Mouse (Mus musculus) gastrocnemius, postnatal 25 days (tissue): ENCODE measurements around the gene Thsd4. TPM values are rescaled to one million over a fixed set of nuclear protein-coding genes. Genes with fewer than 3 reads are reported as not detected.

Experiments used
- DNase-seq: peaks from one replicate; pipeline ENCODE4 v3.0.0; 2022
- total RNA-seq, 2 experiments: library from RNA; stranded (reverse); gene quantifications; 1 replicate in 1 of 2; 2 replicates in 1 of 2; pipeline ENCODE4 v1.2.3; 2021

The Thsd4 gene
- total RNA-seq, 2 experiments from 2014 or later, result 0.92 to 2.3 TPM

DNA sequence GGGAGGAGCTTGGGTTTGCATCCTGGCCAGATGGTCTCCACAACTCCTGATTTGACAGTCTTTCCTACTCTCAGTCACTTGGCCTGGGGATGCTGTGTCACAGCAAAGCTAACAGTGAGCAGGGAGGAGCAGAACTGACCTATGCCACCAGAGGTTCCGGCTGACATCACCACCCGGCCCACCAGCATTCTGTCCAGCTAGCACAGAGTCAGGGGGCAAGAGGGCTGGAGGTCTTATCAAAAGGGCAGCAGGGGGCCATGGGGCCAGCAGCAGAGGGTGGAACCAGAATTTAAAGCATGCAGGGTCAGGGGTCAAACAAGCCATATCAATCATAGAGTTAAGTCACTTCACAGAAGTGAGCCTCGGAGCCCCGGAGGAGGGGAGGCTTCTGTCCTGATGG, 4.7 kb downstream of the Thsd4 start:
- no peak for DNase-seq

DNA sequence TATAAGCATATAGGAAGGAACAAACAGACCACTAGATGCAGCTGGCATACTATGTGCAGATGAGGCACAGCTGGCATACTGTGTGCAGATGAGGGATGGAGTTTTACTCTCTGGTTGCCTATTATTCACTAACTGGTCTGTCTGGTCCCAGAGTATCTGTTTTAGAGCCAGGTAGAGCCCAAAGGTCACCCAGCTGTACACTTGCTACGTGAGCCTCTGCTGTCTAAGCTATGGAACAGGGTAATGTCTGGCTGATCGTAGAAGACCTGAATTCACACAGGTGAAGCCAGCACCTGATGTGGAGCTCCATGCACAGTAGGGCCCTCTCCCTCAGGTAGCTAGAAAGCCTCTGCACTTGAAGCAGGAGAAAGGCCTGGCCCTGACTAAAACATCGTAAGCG, 5.5 kb downstream of the Thsd4 start:
- no peak for DNase-seq

DNA sequence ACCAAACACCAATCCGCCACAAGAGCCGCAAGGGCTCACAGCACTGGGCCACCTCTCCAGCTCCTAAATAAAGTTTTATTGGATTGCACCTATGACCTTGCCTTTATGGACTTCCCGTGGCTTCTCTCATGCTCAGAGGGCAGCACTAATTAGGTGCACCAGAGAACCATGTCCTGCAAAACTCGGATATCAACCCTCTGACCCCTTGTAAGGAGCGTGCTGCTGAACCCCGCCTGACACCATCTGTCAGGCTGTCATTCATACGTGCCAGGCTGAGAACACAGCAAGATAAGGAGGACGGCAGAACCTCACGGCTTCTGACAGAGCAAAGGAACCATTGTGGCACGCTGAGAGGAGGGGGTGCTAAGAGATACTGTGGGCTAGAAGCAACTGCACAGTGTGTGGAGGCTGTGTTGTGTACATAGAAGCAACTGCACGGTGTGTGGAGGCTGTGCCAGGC, 8.5 kb downstream of the Thsd4 start:
- no peak for DNase-seq

DNA sequence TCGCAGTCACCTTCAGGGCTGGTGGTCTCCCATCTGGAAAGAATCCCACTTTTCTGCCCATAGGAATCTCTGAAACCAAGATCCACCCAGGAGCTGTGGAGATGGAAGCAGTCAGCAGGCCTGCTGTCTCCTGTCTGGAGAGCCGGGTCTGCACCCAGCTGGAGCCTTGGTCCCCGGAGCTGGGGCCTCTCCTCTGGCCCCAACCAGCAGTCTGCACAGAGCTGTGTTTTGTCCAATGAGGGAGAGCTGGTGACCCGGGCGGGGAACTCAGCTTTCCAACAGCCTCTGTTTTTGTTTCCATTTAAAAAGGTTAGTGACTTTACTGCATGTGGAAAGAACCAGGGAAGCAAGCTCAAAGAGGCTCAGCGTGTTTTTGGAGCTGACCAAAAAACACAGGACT, 11.0 kb downstream of the Thsd4 start:
- no peak for DNase-seq

DNA sequence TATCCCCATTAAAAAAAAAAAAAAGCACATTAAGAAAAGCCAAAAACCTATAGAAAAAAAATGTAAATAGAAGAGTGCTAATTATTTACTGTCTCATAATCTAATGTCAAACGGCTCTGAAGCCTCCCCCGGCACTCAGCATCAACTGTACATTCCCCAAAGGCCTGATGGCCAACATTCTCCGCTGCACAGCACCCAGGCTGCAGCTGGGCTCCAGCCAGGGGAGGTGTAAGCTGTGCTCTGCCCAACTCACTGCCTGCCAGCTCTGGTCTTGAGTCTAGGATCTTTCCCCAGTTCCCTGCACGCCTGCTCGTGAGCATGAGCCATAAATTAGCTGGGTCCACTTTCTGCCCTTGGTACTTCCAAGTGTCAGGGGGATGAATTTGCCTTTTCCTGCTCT, 15.7 kb downstream of the Thsd4 start:
- DNase-seq, result no peak

DNA sequence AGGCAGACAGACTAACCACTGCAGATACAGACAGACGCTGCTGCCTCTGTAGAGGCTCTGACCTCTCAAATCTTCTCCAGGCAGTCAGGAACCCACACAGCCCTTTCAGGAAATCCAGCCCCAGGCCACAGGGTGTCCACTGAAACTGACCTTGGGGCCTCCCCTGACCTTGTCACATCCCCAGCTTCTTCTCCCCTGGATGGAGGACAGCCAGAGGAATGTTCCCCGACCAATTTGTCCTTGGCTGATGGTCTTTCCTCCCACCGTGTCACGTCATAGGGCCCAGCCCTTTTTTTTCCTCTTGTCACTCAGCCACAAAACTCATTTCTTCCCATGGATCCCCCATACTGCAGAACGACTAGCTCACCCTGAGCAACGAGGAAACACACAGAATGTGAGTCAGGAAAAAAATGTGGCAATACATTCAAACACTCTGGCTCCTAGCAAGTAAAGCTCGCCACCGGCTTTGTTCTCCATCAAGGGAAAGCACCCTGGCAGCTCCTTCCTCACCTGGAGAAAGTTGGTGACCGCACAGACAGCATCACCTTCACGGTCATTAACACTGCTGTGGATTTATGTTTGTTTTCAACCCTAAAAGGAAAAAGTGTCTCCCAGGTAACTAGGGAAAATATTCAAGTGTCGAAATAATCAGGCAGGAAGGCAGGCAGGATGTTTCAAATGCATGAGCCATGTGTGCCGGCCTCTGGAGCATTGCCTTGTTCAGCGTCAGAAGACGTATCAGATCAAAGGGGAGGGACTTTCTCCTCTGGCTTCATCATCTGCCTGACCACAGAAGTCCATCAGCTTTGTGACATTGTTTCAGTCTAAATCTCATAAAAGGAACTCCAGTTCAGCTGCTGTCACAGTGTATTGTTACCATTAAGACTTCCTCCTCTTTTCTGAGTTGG, 17.2 kb downstream of the Thsd4 start:
- DNase-seq, result no peak

DNA sequence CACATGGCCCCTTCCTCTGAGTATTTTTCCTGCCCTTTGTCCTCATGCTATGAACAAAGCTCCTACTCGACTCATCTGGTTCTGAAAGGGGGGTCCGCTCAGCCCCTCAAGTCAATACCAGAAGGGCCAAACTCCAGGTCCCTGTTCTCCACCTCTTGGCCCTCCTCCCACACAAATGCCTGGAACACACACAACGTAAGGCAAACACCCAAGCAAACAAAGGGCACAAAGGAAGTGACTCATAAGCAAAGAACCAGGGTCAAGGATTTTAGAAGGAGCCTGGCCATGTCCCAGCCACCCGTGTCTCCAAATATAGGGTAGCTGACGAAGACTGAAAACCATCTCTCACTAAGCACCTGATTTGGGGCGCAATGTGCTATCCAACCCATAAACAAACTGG, 19.6 kb downstream of the Thsd4 start:
- no peak for DNase-seq

DNA sequence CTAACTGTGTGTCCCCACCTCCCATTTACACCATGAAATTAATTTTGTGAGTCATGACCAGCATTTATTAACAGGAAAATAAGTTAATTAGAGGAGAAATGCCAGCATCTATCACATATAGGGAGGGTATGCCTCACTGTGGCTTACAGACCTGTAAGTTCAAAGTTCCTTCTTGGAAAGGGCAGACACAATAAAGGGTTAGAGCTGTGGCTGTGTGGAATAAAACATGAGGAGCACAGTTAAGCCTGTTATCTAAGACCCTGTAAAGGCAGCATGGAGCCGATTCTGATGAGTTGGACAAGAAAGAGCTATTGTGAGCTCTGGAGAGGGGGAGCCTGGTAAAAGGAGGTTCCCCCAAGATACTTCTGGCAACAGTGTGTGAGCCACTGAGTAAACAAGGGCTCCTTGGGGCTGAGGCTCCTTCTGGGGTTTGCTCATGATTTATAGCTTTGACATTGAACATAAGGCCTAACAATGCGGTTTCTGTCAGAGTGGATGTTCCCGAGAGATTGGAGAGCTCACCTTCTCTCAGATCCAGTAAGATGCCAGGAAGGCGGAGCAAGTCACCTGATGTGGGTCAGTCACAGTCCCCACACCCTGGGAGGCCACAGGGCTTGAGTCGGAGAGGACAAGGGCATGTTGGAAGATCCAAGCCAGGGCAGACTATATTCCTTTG, 20.2 kb downstream of the Thsd4 start:
- DNase-seq, result no peak

DNA sequence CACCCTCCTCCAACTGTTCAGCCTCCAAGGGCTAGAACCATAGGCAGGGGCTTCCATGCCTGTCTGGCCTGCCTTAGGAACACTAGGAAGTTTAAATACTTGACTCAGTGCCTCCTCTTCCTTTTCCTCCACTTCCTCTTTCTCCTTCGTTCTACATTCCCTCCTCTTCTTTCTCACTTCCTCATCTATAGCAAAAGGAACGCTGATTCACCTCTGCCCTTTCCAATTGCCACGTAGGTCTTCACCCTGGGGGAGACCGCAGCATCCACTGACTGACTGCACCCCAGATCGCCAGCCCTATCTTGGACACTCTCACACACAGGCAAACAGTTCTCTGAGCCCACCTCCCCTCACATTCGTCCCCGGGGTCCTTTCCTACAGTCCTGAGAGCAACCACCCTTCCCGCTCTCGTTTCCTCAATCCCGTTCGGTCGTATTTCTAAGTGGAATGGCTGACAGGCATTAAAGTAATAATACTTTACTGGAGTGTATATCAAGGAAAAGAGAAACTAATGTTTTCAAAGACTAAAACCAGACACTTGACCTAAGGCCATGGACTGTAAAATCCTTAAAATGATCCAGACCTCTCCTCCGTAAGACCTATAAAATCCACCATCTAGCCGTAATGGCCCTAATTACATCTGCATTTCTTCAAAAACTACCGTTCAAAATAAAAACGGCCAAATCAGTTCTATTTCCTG, 29.4 kb downstream of the Thsd4 start:
- no peak for DNase-seq

DNA sequence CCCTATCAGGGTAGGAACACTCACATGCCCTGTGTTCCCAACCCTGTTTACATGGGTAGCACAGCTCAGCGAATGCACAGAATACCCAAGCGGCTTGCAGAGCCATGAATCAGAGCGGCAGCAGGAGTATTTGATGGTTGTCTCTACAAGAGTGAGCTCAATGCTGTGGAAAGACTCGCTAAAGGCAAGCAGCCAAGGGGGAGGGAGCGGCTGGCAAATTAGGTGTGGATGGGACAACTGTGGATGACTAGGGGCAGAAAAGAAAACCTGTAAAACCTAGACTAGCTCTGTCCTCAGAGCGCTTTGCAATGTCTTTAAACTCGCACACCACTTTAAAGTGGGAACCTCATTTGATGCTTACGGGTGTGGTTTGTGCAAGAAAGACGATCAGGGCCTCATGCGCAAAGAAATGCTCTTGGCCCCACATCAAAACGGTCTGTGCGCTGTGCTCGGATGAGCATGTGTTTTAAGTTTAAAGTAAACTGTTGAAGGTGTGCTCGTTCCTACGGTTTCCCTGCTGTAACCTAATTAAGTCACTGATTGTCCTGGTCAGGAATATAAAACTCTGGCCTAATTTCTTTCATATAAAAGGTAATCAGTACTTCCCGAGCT, 30.3 kb downstream of the Thsd4 start:
- DNase-seq, result no peak

DNA sequence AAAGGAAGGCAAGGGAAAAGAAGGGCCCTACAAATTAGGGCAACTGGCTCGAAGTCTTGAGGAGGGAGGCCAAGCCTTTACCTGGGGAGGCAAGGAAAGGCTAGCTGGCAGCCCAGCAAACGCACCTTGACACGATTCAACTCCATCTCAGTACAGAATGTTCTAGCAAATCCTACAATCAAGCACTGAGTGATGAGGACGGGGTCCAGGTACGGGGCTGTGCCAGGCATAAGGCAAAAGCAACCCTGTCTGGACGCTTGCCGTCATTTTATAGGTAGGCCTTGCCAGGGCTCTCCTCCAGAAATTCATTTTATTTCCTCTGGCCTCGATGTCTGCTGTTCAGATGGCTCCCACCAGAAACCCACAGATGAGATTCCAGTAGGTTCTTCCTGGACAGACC, 30.8 kb downstream of the Thsd4 start:
- no peak for DNase-seq

DNA sequence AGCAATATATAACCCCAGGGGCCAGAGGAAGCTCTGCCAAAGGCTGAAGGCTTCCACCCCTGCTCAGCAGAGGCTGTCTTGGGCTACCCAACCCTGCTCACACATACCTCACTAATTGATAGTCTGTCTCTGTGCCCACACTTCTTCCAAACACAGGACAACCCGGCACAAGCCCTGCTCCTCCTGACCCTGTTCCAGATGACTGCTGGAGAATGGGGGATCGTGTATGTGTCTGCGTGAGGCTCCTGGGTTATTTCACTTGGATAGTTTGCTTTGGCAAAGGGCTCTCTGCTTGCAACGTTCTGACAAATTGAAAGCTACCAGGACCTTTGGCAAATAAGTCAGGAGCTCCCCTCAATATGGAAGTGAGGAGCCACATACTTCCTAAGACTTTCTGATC, 33.0 kb downstream of the Thsd4 start:
- no peak for DNase-seq

DNA sequence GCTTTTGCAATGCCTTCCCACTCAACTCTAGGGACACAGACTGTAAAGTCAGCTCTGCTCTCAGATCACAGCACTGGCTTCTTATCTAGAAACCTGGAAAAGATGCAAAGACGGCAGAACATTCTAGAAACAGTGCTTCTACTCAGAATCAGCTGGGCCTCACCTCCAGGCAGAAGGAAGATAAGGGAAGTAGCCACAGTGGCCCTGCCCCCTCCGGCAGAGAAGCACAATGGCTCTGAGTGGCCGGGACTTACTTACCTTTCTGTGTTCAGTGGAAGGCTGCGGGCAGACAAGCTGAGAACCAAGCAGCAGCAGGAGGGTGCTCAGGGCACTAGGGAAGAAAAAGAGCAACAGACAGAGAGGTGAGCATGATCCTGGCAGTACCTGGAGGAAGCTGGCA, 39.7 kb downstream of the Thsd4 start:
- DNase-seq, result no peak

DNA sequence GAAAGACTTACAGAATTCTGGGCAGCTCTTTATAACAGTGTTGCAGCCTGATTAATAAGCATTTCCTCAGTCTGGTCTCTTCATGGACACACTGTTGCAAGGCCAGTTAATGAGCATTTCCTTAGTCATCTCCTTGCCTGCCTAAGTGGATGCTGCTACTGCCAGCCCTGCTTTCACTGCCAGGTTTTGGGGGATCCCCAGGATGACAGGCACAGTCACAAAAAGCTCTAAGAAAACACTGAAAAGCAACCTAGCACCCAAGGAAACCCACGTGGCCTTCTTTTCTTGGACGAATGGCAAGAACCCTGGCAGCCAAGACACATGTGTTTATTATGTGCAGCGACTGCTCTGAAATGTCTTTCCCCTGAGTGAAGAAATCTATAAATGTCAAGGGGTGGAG, 41.8 kb downstream of the Thsd4 start:
- DNase-seq, result no peak

DNA sequence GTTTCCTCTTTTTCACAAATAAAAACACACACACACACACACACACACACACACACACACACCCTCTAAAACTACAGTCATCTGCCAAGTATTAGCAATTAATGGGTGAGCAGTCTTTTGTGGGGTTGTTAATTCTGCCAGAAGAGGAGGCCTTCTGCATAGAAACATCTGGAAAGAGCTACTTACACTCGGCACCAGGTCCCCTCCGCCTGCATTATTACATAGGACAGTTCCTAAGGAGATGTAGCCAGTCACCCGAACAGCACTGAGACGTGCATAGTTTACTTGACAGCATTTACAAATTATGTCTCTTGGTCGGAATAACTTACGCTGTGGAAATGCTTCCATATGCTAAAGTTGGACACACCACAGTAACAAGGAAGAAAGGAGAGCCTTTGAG, 43.0 kb downstream of the Thsd4 start:
- no peak for DNase-seq

DNA sequence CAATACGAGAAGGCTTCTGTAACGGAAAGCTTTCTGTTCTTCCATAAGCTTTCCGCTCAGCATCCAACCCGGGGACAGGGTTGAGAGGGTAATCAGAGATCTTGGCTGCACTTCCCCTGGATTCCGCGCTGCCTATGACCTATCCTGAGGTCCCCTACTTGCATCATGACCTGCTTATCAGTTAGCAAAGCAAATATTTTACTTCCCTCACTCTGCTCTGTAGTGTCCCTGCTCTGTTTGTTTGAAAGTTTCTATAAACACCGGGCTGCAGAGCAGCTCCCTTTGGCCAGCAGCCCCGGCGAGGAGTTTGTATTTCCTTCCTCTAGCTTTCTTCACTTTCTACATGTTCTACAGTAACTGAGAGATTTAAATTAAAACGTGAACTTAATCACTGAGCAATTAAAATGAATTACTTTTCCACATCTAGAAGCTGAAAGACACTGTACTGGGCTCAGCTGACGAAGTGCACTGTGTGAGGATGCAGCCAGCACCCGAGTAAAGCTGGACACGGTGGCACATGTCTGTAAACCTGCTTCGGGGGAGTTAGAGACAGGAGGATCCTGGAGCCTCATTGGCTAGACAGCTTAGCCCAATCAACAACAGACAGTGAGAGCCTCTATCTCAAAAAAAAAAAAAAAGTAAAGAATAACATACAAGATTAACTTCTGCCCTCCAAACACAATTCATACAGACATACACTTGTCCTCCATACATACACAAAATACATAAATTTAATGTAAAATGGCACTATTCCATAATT, 43.7 kb downstream of the Thsd4 start:
- no peak for DNase-seq

DNA sequence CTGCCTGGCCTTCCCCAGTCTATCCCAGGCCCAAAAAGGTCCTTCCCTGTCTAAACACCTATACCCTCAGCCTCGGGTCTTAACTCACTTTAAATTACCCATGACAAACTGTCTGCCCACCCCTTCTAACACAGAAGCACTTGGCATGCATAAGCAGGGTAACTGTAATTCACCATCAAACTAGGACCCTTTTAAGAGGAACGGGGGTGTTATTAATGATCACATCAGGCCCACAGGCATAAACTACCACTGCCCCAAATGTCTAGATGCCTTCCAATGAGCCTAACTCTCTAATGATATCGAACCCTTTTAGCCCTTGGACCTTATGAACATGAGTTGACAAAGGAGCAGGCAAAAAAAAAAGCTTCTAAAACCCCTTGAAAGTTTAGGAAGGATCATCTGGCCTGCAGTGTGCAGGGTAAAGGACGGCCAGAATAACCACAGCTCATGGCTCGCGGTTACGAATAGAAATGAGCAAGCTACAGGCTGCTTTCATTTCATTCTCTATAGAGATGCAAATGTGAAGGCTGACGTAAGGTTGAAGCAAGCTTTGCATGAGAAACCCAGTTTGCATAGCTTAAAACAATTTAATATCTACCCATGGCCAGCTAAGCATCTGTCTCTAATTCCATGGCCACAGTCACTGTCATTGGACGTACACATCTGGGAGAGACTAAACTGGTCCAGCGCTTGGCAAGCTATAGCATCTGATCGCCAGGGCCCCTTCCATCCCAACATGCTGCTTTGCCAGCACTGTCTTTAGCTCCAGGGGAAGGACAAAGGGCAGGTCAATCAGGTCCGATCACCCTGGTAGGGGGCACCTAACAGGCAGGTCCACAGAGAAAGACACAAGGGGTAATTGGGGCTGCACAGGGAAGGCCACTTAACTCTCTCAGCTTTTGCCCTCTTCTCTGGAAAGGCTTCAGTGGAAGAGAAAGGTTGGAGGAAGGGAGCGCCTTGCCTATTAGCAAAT, 61.5 kb downstream of the Thsd4 start:
- DNase-seq, result no peak

DNA sequence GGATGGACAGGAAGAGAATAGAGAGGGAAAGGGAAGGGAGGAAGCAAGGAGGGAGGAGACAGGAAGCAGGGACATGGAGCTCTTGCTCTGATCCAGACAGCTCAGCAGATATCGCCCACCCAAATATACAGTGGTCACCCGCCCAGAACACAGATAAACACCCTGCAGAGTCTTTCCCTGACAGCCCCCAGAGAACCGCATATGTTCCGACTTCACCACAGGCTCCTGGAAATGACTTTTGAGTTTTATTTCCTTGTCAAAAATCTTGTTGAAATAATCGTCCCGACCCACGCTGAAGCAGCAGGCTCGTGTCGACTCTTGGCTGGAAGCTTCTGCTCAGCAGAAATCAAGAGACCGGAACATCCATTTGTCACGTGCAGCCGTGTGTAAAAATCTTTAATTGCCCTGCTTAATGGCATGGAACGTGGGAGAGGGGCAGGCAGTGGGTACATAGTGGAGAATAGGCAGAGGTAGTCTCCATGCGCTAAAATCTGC, 63.3 kb downstream of the Thsd4 start:
- DNase-seq, result no peak

DNA sequence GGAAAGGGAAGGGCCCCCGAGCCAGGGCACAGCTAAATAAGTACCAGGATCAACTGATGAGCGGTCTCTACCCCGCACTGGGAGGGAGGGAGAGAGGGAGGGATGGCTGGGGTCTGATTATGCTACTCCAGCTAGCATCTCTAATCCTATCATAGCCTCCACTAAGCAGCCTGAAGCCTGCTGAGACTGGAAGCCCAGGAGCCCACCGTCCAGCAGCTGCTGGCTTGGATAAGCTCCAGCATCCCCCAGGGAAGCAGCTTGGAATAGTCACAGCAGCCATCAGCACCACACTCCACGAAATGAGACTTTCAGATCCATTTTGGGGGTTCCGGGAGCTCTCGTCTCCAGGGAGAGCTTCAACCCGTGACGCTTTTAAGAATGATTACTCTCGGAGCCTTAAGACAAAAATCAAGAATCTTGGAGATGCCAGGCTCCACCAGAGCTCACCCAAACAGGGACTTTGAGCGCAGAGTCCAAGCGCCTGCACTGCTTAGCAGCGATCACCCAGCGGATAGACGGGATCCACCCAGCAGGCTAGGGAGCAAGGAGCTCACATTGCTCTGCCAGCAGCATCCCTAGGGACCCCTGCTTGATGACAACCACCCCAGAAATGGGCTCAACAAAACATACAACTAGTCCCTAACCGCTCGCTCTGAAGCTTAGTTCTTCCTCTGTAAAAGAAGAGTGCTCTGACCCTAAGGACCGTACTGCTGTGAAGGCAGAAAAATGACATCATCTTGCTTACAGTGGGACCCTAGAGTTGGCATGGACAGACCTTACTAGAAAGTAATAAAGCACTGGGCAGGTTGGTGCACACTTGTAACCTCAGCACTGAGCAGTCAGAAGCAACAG, 64.3 kb downstream of the Thsd4 start:
- DNase-seq, result peak; percentile 31
